ENCODE assay signal across 24 mouse cellular contexts in the genomic region with DNA sequence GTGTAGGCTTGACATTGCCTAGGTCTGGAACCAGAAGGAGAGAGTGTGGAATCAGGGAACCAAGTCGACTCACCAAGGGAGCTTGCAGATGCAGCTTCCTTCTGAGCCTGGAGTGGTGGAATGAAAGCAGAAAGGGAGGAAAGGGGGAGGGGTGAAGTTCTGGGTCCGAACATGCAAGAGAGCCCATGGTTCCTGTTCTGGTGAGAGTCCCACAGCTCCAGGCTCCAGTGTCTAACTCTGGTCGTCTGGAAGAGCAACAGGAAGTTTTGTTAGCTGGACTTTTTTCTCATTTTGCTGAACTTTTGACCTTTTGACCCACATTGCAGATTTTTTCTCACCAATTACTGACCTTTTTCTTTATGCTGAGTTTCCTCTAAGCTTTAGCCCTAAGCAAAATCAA. TPM values are rescaled to one million over a fixed set of nuclear protein-coding genes. Genes with fewer than 3 reads are reported as not detected.
DNase-seq lines count a peak whose midpoint lies in the region; ATAC-seq lines count a peak whose summit lies in the region.
"Had no signal": no experiment of that assay in that cellular context is flagged by ENCODE, and none has a peak within 500 bp of the region (broad histone marks: within the 10 kb centered on the region; RNA-seq: fewer than 3 reads in every experiment).

No protein-coding gene starts in this region.

- 0 out of 2 replicates have a peak, but pooled peaks have one; percentile 21 for ATAC-seq in intestine, embryonic 15.5 days
- no peak for ATAC-seq in intestine, embryonic 16.5 days
- no peak for ATAC-seq in neural tube, embryonic 15.5 days (ENCODE audit: low FRiP score)
- ATAC-seq in erythroid progenitor cell, adult 5-6 weeks (replicated peaks; ENCODE audit: low FRiP score, poor library complexity, severe bottlenecking): no peak
- ATAC-seq: forebrain, embryonic 13.5 days; forebrain, postnatal 0 days; intestine, postnatal 0 days; Patski had no signal

- H3K4me3 ChIP-seq in intestine, embryonic 15.5 days (replicated peaks): no peak overlapping the region
- no peak overlapping the region for H3K4me3 ChIP-seq in intestine, embryonic 16.5 days (ENCODE audit: low read length)
- no peak overlapping the region for H3K4me3 ChIP-seq in neural tube, embryonic 15.5 days (replicated peaks)
- no peak overlapping the region for H3K4me3 ChIP-seq in limb, embryonic 10.5 days
- H3K4me3 ChIP-seq: embryonic facial prominence, embryonic 13.5 days; forebrain, embryonic 13.5 days; gastrocnemius, adult 2 months; hindbrain, embryonic 13.5 days had no signal

- no peak overlapping the region for H3K27ac ChIP-seq in intestine, embryonic 15.5 days
- no peak overlapping the region for H3K27ac ChIP-seq in intestine, embryonic 16.5 days (ENCODE audit: low read length)
- H3K27ac ChIP-seq in neural tube, embryonic 15.5 days (replicated peaks): no peak overlapping the region
- peak overlapping the region; percentile 39; the same call in 1 of the 2 replicates for H3K27ac ChIP-seq in limb, embryonic 10.5 days
- H3K27ac ChIP-seq: embryonic facial prominence, embryonic 13.5 days; forebrain, embryonic 13.5 days; gastrocnemius, adult 2 months; hindbrain, embryonic 13.5 days had no signal

- peak; percentile 26 for DNase-seq in neural tube, embryonic 10.5 days (ENCODE audit: extremely low spot score, low spot score)
- DNase-seq in embryo, embryonic 11 days: peak; percentile 39
- DNase-seq in limb, embryonic 10.5 days (ENCODE audit: low spot score): no peak
- DNase-seq in cerebellum, adult 9-11 months: no peak
- DNase-seq: adrenal gland, adult 8-10 months; adrenal gland, postnatal 36 days; cerebellum, postnatal 14 days; forebrain, postnatal 0 days; gastrocnemius, adult 2 months; gastrocnemius, postnatal 25 days; heart, postnatal 10 days; heart, postnatal 4 days had no signal

- H3K9ac ChIP-seq in intestine, embryonic 15.5 days: no peak overlapping the region
- H3K9ac ChIP-seq in intestine, embryonic 16.5 days (ENCODE audit: low read depth, low read length): no peak overlapping the region
- no peak overlapping the region for H3K9ac ChIP-seq in neural tube, embryonic 15.5 days (replicated peaks)
- H3K9ac ChIP-seq: embryonic facial prominence, embryonic 13.5 days; forebrain, embryonic 13.5 days; forebrain, postnatal 0 days; hindbrain, embryonic 13.5 days had no signal

- no peaks in the 10 kb centered on the region for H3K9me3 ChIP-seq in intestine, embryonic 15.5 days
- H3K9me3 ChIP-seq in intestine, embryonic 16.5 days (ENCODE audit: control insufficient read depth, low read length): no peaks in the 10 kb centered on the region
- H3K9me3 ChIP-seq in neural tube, embryonic 15.5 days (replicated peaks): no peaks in the 10 kb centered on the region
- no peaks in the 10 kb centered on the region for H3K9me3 ChIP-seq in limb, embryonic 10.5 days (replicated peaks)
- H3K9me3 ChIP-seq: embryonic facial prominence, embryonic 13.5 days; forebrain, embryonic 13.5 days; hindbrain, embryonic 13.5 days had no signal

- H3K4me1 ChIP-seq in intestine, embryonic 15.5 days (replicated peaks): no peaks in the 10 kb centered on the region
- no peaks in the 10 kb centered on the region for H3K4me1 ChIP-seq in intestine, embryonic 16.5 days (ENCODE audit: control insufficient read depth, insufficient read depth, low read length)
- H3K4me1 ChIP-seq in neural tube, embryonic 15.5 days: no peaks in the 10 kb centered on the region
- peaks cover 6% of the 10 kb centered on the region; the same call in 1 of the 2 replicates for H3K4me1 ChIP-seq in limb, embryonic 10.5 days
- H3K4me1 ChIP-seq: embryonic facial prominence, embryonic 13.5 days; forebrain, embryonic 13.5 days; hindbrain, embryonic 13.5 days had no signal

- WGBS in intestine, embryonic 15.5 days: 28% methylated on average over 3 of the region's 3 CpGs
- 22% methylated on average over 3 of the region's 3 CpGs for WGBS in intestine, embryonic 16.5 days
- 35% methylated on average over 3 of the region's 3 CpGs for WGBS in neural tube, embryonic 15.5 days
- WGBS in limb, embryonic 10.5 days: 31% methylated on average over 3 of the region's 3 CpGs

- no peak overlapping the region for H3K4me2 ChIP-seq in intestine, embryonic 15.5 days (replicated peaks)
- no peak overlapping the region for H3K4me2 ChIP-seq in intestine, embryonic 16.5 days (ENCODE audit: low read depth, low read length)
- no peak overlapping the region for H3K4me2 ChIP-seq in neural tube, embryonic 15.5 days
- H3K4me2 ChIP-seq: embryonic facial prominence, embryonic 13.5 days; forebrain, embryonic 13.5 days; hindbrain, embryonic 13.5 days had no signal

- no peaks in the 10 kb centered on the region for H3K27me3 ChIP-seq in intestine, embryonic 15.5 days (replicated peaks)
- H3K27me3 ChIP-seq in intestine, embryonic 16.5 days (replicated peaks; ENCODE audit: control insufficient read depth, insufficient read depth, low read length): no peaks in the 10 kb centered on the region
- no peaks in the 10 kb centered on the region for H3K27me3 ChIP-seq in neural tube, embryonic 15.5 days (replicated peaks)
- H3K27me3 ChIP-seq in limb, embryonic 10.5 days (ENCODE audit: low read depth, poor library complexity, severe bottlenecking): no peaks in the 10 kb centered on the region
- H3K27me3 ChIP-seq: embryonic facial prominence, embryonic 13.5 days; forebrain, embryonic 13.5 days; hindbrain, embryonic 13.5 days had no signal

- no peaks in the 10 kb centered on the region for H3K36me3 ChIP-seq in intestine, embryonic 15.5 days
- no peaks in the 10 kb centered on the region for H3K36me3 ChIP-seq in intestine, embryonic 16.5 days (ENCODE audit: control insufficient read depth, insufficient read depth, low read length)
- no peaks in the 10 kb centered on the region for H3K36me3 ChIP-seq in neural tube, embryonic 15.5 days
- H3K36me3 ChIP-seq in limb, embryonic 10.5 days: no peaks in the 10 kb centered on the region
- H3K36me3 ChIP-seq: embryonic facial prominence, embryonic 13.5 days; hindbrain, embryonic 13.5 days had no signal

RNA-seq across cellular contexts. Expression of a gene that starts 17.7 kb away (rescaled TPM):
- 1.1 and 2.0 TPM in 2 replicates for polyA plus RNA-seq in intestine, embryonic 15.5 days (2015; fragmentation: Nextera tagmentation; extraction: Ambion mirVana)
- polyA plus RNA-seq in intestine, embryonic 16.5 days (2015; fragmentation: Nextera tagmentation; extraction: Ambion mirVana): 1.1 and 1.6 TPM in 2 replicates
- 12.8 and 14.2 TPM in 2 replicates for polyA plus RNA-seq in neural tube, embryonic 15.5 days (2015; fragmentation: Nextera tagmentation; extraction: Ambion mirVana)
- polyA plus RNA-seq in limb, embryonic 10.5 days (2016; fragmentation: Nextera tagmentation; extraction: Ambion mirVana): 0.80 and 1.3 TPM in 2 replicates
- not detected in 2 replicates for total RNA-seq in erythroid progenitor cell, adult 5-6 weeks (2015; ENCODE audit: low replicate concordance)
- total RNA-seq in erythroid progenitor cell, adult 5-6 weeks (2017; ENCODE audit: low replicate concordance): not detected in 2 replicates
- total RNA-seq: CH12.LX; common myeloid progenitor, adult 5-6 weeks; gastrocnemius, adult 2 months; granulocyte monocyte progenitor cell, adult 5-6 weeks had no signal

Comparison
In these comparisons a context has a peak if more than half of its experiments do, and no peak if none do; other contexts are left out.
1. DNase-seq: peak in neural tube, embryonic 10.5 days (single experiment) and embryo, embryonic 11 days (single experiment); none in limb, embryonic 10.5 days (single experiment) and cerebellum, adult 9-11 months (single experiment).